Mouse (Mus musculus): ENCODE measurements around the gene Fbxl18. TPM values are rescaled to one million over a fixed set of nuclear protein-coding genes. Genes with fewer than 3 reads are reported as not detected.

Fbxl18 gene
- polyA plus RNA-seq, 1 experiment, result 11.5 TPM

- H3K4me1 ChIP-seq (ENCODE audit: control insufficient read depth, insufficient read depth, low read length), result 0 out of 2 replicates have a peak, but pooled peaks cover 4% of the 10 kb centered on the region
- H3K36me3 ChIP-seq (ENCODE audit: control insufficient read depth, insufficient read depth, low read length), result no peaks in the 10 kb centered on the region
- H3K27me3 ChIP-seq (replicated peaks; ENCODE audit: control insufficient read depth, insufficient read depth, low read length), result no peaks in the 10 kb centered on the region
- DNase-seq, result peak; percentile 94
- 19% methylated on average over 9 of the region's 9 CpGs for WGBS
- no peak overlapping the region for H3K4me3 ChIP-seq (ENCODE audit: insufficient read depth, low read depth, low read length)
- no peak overlapping the region for H3K27ac ChIP-seq (ENCODE audit: insufficient read depth, low read depth, low read length)
- TF ChIP-seq CTCF (conservative IDR thresholded peaks at IDR 0.05; ENCODE audit: insufficient read depth, insufficient read length, low read depth, low read length) (peak; percentile 88), POLR2A (IDR thresholded peaks at IDR 0.05; ENCODE audit: low read depth, low read length) (no peak)
Measured at GRCm38 (mm10) chr5:142932084-142932685, 37.0 kb upstream of the Fbxl18 start.

GRCm38 (mm10) chr5:142931241-142931745, 36.1 kb upstream of the Fbxl18 start:
- no peak overlapping the region for H3K27ac ChIP-seq (ENCODE audit: insufficient read depth, low read depth, low read length)
- TF ChIP-seq CTCF (conservative IDR thresholded peaks at IDR 0.05; ENCODE audit: insufficient read depth, insufficient read length, low read depth, low read length) (no peak), POLR2A (IDR thresholded peaks at IDR 0.05; ENCODE audit: low read depth, low read length) (no peak)
- 0 out of 2 replicates have a peak, but pooled peaks cover 4% of the 10 kb centered on the region for H3K4me1 ChIP-seq (ENCODE audit: control insufficient read depth, insufficient read depth, low read length)
- no peaks in the 10 kb centered on the region for H3K36me3 ChIP-seq (ENCODE audit: control insufficient read depth, insufficient read depth, low read length)
- WGBS, result 76% methylated on average over 9 of the region's 9 CpGs
- no peak overlapping the region for H3K4me3 ChIP-seq (ENCODE audit: insufficient read depth, low read depth, low read length)
- DNase-seq, result no peak
- H3K27me3 ChIP-seq (replicated peaks; ENCODE audit: control insufficient read depth, insufficient read depth, low read length), result no peaks in the 10 kb centered on the region

DNA sequence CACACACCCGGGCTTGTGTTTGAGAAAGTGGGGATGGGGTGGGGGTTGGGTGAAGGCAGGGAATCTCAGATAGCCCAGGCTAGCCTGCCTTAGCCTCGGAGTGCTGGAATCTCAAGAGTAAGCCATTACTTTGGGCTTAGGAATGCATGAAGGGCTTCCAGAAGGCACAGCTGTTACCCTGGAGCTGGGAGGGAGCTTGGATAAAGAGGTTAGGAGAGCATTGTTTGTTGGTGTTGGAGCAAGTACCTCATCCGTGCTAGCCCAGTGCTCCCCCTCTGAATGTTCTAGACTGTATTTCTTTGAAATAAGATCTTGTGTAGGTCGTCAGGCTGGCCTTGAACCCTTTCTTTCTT, 34.2 kb upstream of the Fbxl18 start:
- 14% methylated on average over 4 of the region's 4 CpGs for WGBS
- H3K27me3 ChIP-seq (replicated peaks; ENCODE audit: control insufficient read depth, insufficient read depth, low read length), result no peaks in the 10 kb centered on the region
- peak overlapping the region; percentile 84 for H3K27ac ChIP-seq (ENCODE audit: insufficient read depth, low read depth, low read length)
- peak overlapping the region; percentile 50 for H3K4me3 ChIP-seq (ENCODE audit: insufficient read depth, low read depth, low read length)
- no peaks in the 10 kb centered on the region for H3K36me3 ChIP-seq (ENCODE audit: control insufficient read depth, insufficient read depth, low read length)
- H3K4me1 ChIP-seq (ENCODE audit: control insufficient read depth, insufficient read depth, low read length), result no peaks in the 10 kb centered on the region
- TF ChIP-seq CTCF (conservative IDR thresholded peaks at IDR 0.05; ENCODE audit: insufficient read depth, insufficient read length, low read depth, low read length), result no peak
- no peak for TF ChIP-seq POLR2A (IDR thresholded peaks at IDR 0.05; ENCODE audit: low read depth, low read length)
- no peak for DNase-seq

DNA sequence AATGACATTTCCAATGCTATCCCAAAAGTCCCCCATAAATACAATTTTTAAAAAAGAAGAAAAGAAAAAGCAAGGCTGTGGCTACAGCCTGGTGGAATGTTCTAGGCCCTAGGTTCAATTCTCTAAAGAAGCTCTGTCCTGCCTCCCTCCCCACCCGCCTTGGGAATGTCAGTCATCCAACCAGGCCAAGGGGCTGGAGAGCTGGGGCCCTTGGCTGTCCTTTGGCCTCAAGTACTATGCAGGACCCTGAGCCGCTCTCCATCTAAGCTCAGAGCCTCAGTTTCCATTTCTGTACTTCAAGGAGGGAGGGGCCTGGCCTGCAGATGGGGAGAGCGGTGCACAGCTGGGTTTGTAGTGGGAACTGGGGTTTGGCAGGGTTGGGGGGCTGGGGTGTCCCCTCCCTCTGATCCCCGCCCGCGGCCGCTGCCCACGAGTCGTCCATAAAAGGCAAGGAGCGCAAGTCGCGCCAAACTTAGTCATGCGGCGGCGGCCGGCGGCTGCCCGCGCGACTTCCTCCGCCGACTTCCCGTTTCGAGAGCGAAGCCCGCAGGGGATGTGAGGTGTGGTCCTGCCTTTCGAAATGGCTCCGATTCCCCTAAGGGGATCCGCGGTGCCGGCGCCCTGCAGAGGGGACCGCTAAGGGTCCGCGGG, 33.7 kb upstream of the Fbxl18 start:
- DNase-seq, result peak; percentile 88
- no peak for TF ChIP-seq POLR2A (IDR thresholded peaks at IDR 0.05; ENCODE audit: low read depth, low read length)
- no peak for TF ChIP-seq CTCF (conservative IDR thresholded peaks at IDR 0.05; ENCODE audit: insufficient read depth, insufficient read length, low read depth, low read length)
- H3K36me3 ChIP-seq (ENCODE audit: control insufficient read depth, insufficient read depth, low read length), result no peaks in the 10 kb centered on the region
- H3K27me3 ChIP-seq (replicated peaks; ENCODE audit: control insufficient read depth, insufficient read depth, low read length), result no peaks in the 10 kb centered on the region
- H3K27ac ChIP-seq (ENCODE audit: insufficient read depth, low read depth, low read length), result peak overlapping the region; percentile 88
- 6% methylated on average over 35 of the region's 35 CpGs for WGBS
- peak overlapping the region; percentile 50 for H3K4me3 ChIP-seq (ENCODE audit: insufficient read depth, low read depth, low read length)
- H3K4me1 ChIP-seq (ENCODE audit: control insufficient read depth, insufficient read depth, low read length), result no peaks in the 10 kb centered on the region

GRCm38 (mm10) chr5:142927341-142927930, 32.2 kb upstream of the Fbxl18 start:
- no peak for DNase-seq
- TF ChIP-seq POLR2A (IDR thresholded peaks at IDR 0.05; ENCODE audit: low read depth, low read length) (no peak), CTCF (conservative IDR thresholded peaks at IDR 0.05; ENCODE audit: insufficient read depth, insufficient read length, low read depth, low read length) (no peak)
- no peaks in the 10 kb centered on the region for H3K27me3 ChIP-seq (replicated peaks; ENCODE audit: control insufficient read depth, insufficient read depth, low read length)
- no peaks in the 10 kb centered on the region for H3K36me3 ChIP-seq (ENCODE audit: control insufficient read depth, insufficient read depth, low read length)
- H3K4me1 ChIP-seq (ENCODE audit: control insufficient read depth, insufficient read depth, low read length), result no peaks in the 10 kb centered on the region
- H3K27ac ChIP-seq (ENCODE audit: insufficient read depth, low read depth, low read length), result no peak overlapping the region
- WGBS, result 95% methylated on average over 12 of the region's 12 CpGs
- no peak overlapping the region for H3K4me3 ChIP-seq (ENCODE audit: insufficient read depth, low read depth, low read length)

DNA sequence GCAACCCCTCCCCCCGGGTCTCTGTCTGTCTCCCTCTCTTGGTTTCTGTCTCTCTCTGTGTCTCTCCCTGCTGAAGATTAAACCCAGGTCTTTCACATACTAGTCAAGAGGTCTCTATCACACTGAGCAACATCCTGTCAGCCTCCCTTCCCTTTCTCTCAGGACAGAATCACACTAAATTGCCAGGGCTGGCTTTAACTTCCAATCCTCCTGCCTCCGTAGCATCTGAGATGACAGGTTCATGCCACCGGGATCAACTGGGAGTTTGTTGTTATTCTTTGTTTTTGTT, 31.7 kb upstream of the Fbxl18 start:
- H3K27ac ChIP-seq (ENCODE audit: insufficient read depth, low read depth, low read length), result no peak overlapping the region
- H3K4me1 ChIP-seq (ENCODE audit: control insufficient read depth, insufficient read depth, low read length), result no peaks in the 10 kb centered on the region
- TF ChIP-seq POLR2A (IDR thresholded peaks at IDR 0.05; ENCODE audit: low read depth, low read length), result no peak
- no peak for TF ChIP-seq CTCF (conservative IDR thresholded peaks at IDR 0.05; ENCODE audit: insufficient read depth, insufficient read length, low read depth, low read length)
- no peaks in the 10 kb centered on the region for H3K27me3 ChIP-seq (replicated peaks; ENCODE audit: control insufficient read depth, insufficient read depth, low read length)
- no peak for DNase-seq
- H3K4me3 ChIP-seq (ENCODE audit: insufficient read depth, low read depth, low read length), result no peak overlapping the region
- no peaks in the 10 kb centered on the region for H3K36me3 ChIP-seq (ENCODE audit: control insufficient read depth, insufficient read depth, low read length)
- 56% methylated on average over 3 of the region's 3 CpGs for WGBS

DNA sequence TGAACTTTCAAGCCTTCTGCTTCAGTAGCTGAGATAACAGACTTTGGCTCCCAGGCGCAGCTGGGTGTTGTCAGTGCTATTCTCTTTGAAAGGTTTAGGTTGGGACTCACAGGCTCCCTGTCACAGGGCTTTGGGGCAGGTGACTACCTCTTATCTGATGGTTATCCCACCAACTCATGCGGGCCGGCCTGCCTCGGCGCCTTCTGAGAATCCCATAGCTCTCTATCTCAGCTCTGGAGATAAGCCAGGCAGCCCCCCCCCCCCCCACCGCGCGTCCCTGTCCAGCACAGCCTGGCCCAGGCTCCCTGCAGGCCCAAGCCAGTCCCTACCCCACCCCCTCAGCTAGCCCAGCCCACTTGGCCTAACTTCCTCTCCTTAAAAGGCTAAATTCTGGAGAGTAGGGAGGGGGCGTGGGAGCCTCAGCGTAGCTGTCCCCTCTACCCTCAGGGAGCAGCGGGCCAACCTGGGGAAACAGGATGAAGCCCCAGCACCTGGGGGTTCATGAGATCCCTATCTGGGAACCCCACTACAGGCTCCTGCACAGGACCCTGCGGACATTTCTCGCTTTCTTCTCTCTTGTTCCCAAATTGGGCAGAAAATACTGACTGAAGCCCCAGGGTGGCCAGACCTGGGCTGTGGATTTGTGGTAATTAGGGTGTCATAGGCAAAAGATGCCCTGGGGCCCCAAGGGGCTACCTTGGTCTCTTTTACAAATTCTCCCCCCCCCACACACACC, 31.2 kb upstream of the Fbxl18 start:
- Histone ChIP-seq H3K27me3 (replicated peaks; ENCODE audit: control insufficient read depth, insufficient read depth, low read length) (no peaks in the 10 kb centered on the region), H3K36me3 (ENCODE audit: control insufficient read depth, insufficient read depth, low read length) (no peaks in the 10 kb centered on the region), H3K4me3 (ENCODE audit: insufficient read depth, low read depth, low read length) (no peak overlapping the region), H3K27ac (ENCODE audit: insufficient read depth, low read depth, low read length) (peak overlapping the region; percentile 2; the same call in 1 of the 2 replicates), H3K4me1 (ENCODE audit: control insufficient read depth, insufficient read depth, low read length) (no peaks in the 10 kb centered on the region)
- no peak for TF ChIP-seq CTCF (conservative IDR thresholded peaks at IDR 0.05; ENCODE audit: insufficient read depth, insufficient read length, low read depth, low read length)
- no peak for TF ChIP-seq POLR2A (IDR thresholded peaks at IDR 0.05; ENCODE audit: low read depth, low read length)
- peak; percentile 66 for DNase-seq
- 52% methylated on average over 13 of the region's 13 CpGs for WGBS

All from kidney, adult 2 months (tissue).